Mouse (Mus musculus) cerebellum, adult 2 months (tissue): ENCODE measurements around the gene Slc15a3.

Experiments used
- CTCF ChIP-seq: fragments of 200-500 bp; IDR thresholded peaks from 2 replicates; pipeline ENCODE4 v1.5.1; 2011; ENCODE audit warnings: low read depth, mild to moderate bottlenecking, control low read depth, low read length, moderate library complexity, borderline replicate concordance; ENCODE audit not compliant: insufficient read depth
- POLR2A ChIP-seq: fragments of 200-500 bp; IDR thresholded peaks from 2 replicates; pipeline ENCODE4 v1.6.1; 2011; ENCODE audit warnings: low read length, control low read depth, borderline replicate concordance; ENCODE audit not compliant: insufficient read depth

GRCm38 (mm10) chr19:10896849-10897248, 57.3 kb downstream of the Slc15a3 start:
- TF ChIP-seq CTCF (no peak), POLR2A (no peak)
